8 mouse cellular contexts compared by ENCODE assay signal in the genomic region with DNA sequence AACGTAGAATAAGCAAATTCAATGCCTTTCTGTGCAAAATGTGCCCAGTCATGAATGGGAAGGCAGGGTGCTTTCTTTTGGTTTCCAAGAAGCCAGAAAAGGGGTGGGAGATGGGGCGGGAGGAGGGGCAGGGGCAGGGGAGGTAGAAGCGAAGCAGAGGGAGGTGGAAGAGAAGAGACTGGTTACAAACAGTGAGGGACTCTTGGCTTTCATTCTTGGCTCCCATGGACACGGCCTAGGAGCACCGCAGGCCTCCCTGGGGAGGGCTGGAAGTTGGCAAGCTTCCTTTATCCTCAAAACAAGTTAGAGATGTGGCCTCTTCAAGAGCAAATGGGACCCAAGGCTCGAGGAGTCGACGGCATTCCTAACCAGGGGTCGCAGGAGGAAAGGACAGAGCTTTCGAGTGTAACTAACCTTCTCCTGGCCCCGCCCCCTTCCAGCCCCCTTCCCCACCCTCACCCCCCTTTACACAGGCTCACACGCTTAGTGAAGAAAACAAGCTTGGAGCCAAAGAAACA. TPM values are rescaled to one million over a fixed set of nuclear protein-coding genes. Genes with fewer than 3 reads are reported as not detected.
DNase-seq lines count a peak whose midpoint lies in the region; ATAC-seq and TF ChIP-seq lines count a peak whose summit lies in the region.

A gene (plus strand): TSS at position 195 of the 518 bp plus-strand sequence.

- intact Hi-C loops in left cerebral cortex, adult 2 months (cut with DNase I), result no loop called here

- peak in 1 of 2 experiments; percentile 35 for DNase-seq in left cerebral cortex, adult 2 months (ENCODE audit: extremely low spot score in 1 of 2, low spot score in 2 of 2)
- no peak for DNase-seq in left cerebral cortex, adult 9 months (ENCODE audit: low spot score in 2 of 2)
- peak; percentile 49 for DNase-seq in gastrocnemius, adult 18-20 months (ENCODE audit: low spot score)
- DNase-seq in layer of hippocampus, postnatal 36 days, result peak; percentile 23 to 41
- DNase-seq in right cerebral cortex, postnatal 14 days, result no peak
- DNase-seq in liver, embryonic 11.5 days (ENCODE audit: low spot score), result no peak

- 0 out of 2 replicates have a peak within 1 kb of the TSS, but pooled peaks have one; percentile 10 for H3K9ac ChIP-seq in hindbrain, embryonic 16.5 days (ENCODE audit: low read depth, low read length)
- 0 out of 2 replicates have a peak within 1 kb of the TSS, but pooled peaks have one; percentile 17 for H3K9ac ChIP-seq in neural tube, embryonic 12.5 days
- H3K9ac ChIP-seq in liver, embryonic 11.5 days (ENCODE audit: low read depth, low read length), result no peak within 1 kb of the TSS

- no peaks in the 10 kb centered on the region for H3K9me3 ChIP-seq in hindbrain, embryonic 16.5 days (ENCODE audit: control insufficient read depth, low read length)
- H3K9me3 ChIP-seq in neural tube, embryonic 12.5 days, result no peaks in the 10 kb centered on the region
- no peaks in the 10 kb centered on the region for H3K9me3 ChIP-seq in liver, embryonic 11.5 days (ENCODE audit: control insufficient read depth, low read length)

- no peaks in the 10 kb centered on the region for H3K36me3 ChIP-seq in hindbrain, embryonic 16.5 days (ENCODE audit: control insufficient read depth, insufficient read depth, low read length)
- no peaks in the 10 kb centered on the region for H3K36me3 ChIP-seq in neural tube, embryonic 12.5 days
- H3K36me3 ChIP-seq in liver, embryonic 11.5 days (ENCODE audit: control insufficient read depth, insufficient read depth, low read length), result no peaks in the 10 kb centered on the region

- H3K27ac ChIP-seq in left cerebral cortex, adult 2 months, result peak within 1 kb of the TSS; percentile 44; the same call in 1 of the 2 replicates
- H3K27ac ChIP-seq in hindbrain, embryonic 16.5 days (ENCODE audit: low read depth, low read length), result peak within 1 kb of the TSS; percentile 60
- no peak within 1 kb of the TSS for H3K27ac ChIP-seq in neural tube, embryonic 12.5 days
- H3K27ac ChIP-seq in liver, embryonic 11.5 days (ENCODE audit: low read depth, low read length), result no peak within 1 kb of the TSS

- peak; percentile 92 for ATAC-seq in hindbrain, embryonic 16.5 days
- ATAC-seq in neural tube, embryonic 12.5 days (ENCODE audit: low FRiP score, low read depth), result peak; percentile 78
- ATAC-seq in liver, embryonic 11.5 days (replicated peaks; ENCODE audit: low FRiP score), result no peak

- no peaks in the 10 kb centered on the region for H3K27me3 ChIP-seq in hindbrain, embryonic 16.5 days (replicated peaks; ENCODE audit: control insufficient read depth, insufficient read depth, low read length)
- no peaks in the 10 kb centered on the region for H3K27me3 ChIP-seq in neural tube, embryonic 12.5 days (replicated peaks)
- H3K27me3 ChIP-seq in liver, embryonic 11.5 days (replicated peaks; ENCODE audit: control insufficient read depth, insufficient read depth, low read length), result no peaks in the 10 kb centered on the region

- WGBS in hindbrain, embryonic 16.5 days, result 14% methylated on average over 12 of the region's 12 CpGs
- 14% methylated on average over 12 of the region's 12 CpGs for WGBS in neural tube, embryonic 12.5 days
- WGBS in liver, embryonic 11.5 days, result 22% methylated on average over 12 of the region's 12 CpGs

- H3K4me2 ChIP-seq in hindbrain, embryonic 16.5 days (ENCODE audit: low read length), result peak within 1 kb of the TSS; percentile 37
- H3K4me2 ChIP-seq in neural tube, embryonic 12.5 days (replicated peaks), result peak within 1 kb of the TSS; percentile 41
- H3K4me2 ChIP-seq in liver, embryonic 11.5 days, result no peak within 1 kb of the TSS; the same call in 1 of the 2 replicates

- peak within 1 kb of the TSS; percentile 13 for H3K4me3 ChIP-seq in left cerebral cortex, adult 2 months
- H3K4me3 ChIP-seq in hindbrain, embryonic 16.5 days (ENCODE audit: low read length), result peak within 1 kb of the TSS; percentile 2; the same call in 1 of the 2 replicates
- no peak within 1 kb of the TSS for H3K4me3 ChIP-seq in neural tube, embryonic 12.5 days
- H3K4me3 ChIP-seq in liver, embryonic 11.5 days (ENCODE audit: low read depth, low read length), result no peak within 1 kb of the TSS

- TF ChIP-seq CTCF in left cerebral cortex, adult 2 months (IDR thresholded peaks at IDR 0.05), result no peak

- H3K4me1 ChIP-seq in hindbrain, embryonic 16.5 days (ENCODE audit: control insufficient read depth, insufficient read depth, low read depth, low read length), result peaks cover under 1% of the 10 kb centered on the region
- no peaks in the 10 kb centered on the region; the same call in 1 of the 2 replicates for H3K4me1 ChIP-seq in neural tube, embryonic 12.5 days
- H3K4me1 ChIP-seq in liver, embryonic 11.5 days (replicated peaks; ENCODE audit: control insufficient read depth, insufficient read depth, low read length), result no peaks in the 10 kb centered on the region

RNA-seq across cellular contexts. Expression of the gene that starts here (rescaled TPM):
- 10 to 100 TPM; 15.3 to 21.5 TPM for total RNA-seq in left cerebral cortex, adult 2 months (2021)
- not detected for total RNA-seq in gastrocnemius, adult 18-20 months (2021)
- 3.2 and 3.9 TPM in 2 replicates for polyA plus RNA-seq in hindbrain, embryonic 16.5 days (2015; fragmentation: Nextera tagmentation; extraction: Ambion mirVana)
- total RNA-seq in layer of hippocampus, postnatal 36 days (2021), result 10 to 100 TPM; 22.9 to 24.7 TPM
- 0.74 and 0.92 TPM in 2 replicates for polyA plus RNA-seq in neural tube, embryonic 12.5 days (2016; fragmentation: Nextera tagmentation; extraction: Ambion mirVana)
- not detected in 2 replicates for polyA plus RNA-seq in liver, embryonic 11.5 days (2014; fragmentation: Nextera tagmentation; extraction: Ambion mirVana)

Comparison
In these comparisons a context has a peak if more than half of its experiments do, and no peak if none do; other contexts are left out.
1. RNA of the gene that starts here (total RNA-seq): 22.9 to 24.7 TPM in layer of hippocampus, postnatal 36 days and 15.3 to 21.5 TPM in left cerebral cortex, adult 2 months; not detected in gastrocnemius, adult 18-20 months; every median in the first group is over 10 times any median in the second.
2. Peak in DNase-seq in gastrocnemius, adult 18-20 months; RNA of the gene not detected or under 1 TPM.
3. Peak in ATAC-seq, H3K9ac ChIP-seq and H3K4me2 ChIP-seq in neural tube, embryonic 12.5 days; RNA of the gene not detected or under 1 TPM.
4. DNase-seq: peak in layer of hippocampus, postnatal 36 days (2 of 2); none in left cerebral cortex, adult 9 months (0 of 2), right cerebral cortex, postnatal 14 days (single experiment) and liver, embryonic 11.5 days (single experiment).
5. H3K27ac ChIP-seq: peak in left cerebral cortex, adult 2 months (single experiment) and hindbrain, embryonic 16.5 days (single experiment); none in neural tube, embryonic 12.5 days (single experiment) and liver, embryonic 11.5 days (single experiment).
6. H3K4me3 ChIP-seq: peak in left cerebral cortex, adult 2 months (single experiment) and hindbrain, embryonic 16.5 days (single experiment); none in neural tube, embryonic 12.5 days (single experiment) and liver, embryonic 11.5 days (single experiment).